Mouse (Mus musculus): ENCODE measurements around the gene Sh3rf1. TPM values are rescaled to one million over a fixed set of nuclear protein-coding genes. Genes with fewer than 3 reads are reported as not detected.

Gene Sh3rf1
- polyA plus RNA-seq, 2 experiments = 8.8 to 12.8 TPM

- TF ChIP-seq POLR2A (IDR thresholded peaks at IDR 0.05; ENCODE audit: borderline replicate concordance, extremely low read depth, insufficient read depth, insufficient read length) = no peak
- DNase-seq (ENCODE audit: low spot score) = no peak
- Histone ChIP-seq H3K27ac (replicated peaks; ENCODE audit: low read depth, low read length) (no peak overlapping the region), H3K27me3 (ENCODE audit: control insufficient read depth, insufficient read depth, low read length) (no peaks in the 10 kb centered on the region), H3K4me2 (replicated peaks; ENCODE audit: low read depth, low read length, severe bottlenecking) (no peak overlapping the region), H3K36me3 (ENCODE audit: control insufficient read depth, insufficient read depth, low read length) (no peaks in the 10 kb centered on the region), H3K4me3 (replicated peaks; ENCODE audit: low read length) (no peak overlapping the region), H3K9ac (ENCODE audit: low read depth, low read length, severe bottlenecking) (no peak overlapping the region), H3K4me1 (ENCODE audit: control insufficient read depth, insufficient read depth, low read length) (peaks cover 39% of the 10 kb centered on the region), H3K9me3 (ENCODE audit: control insufficient read depth, low read length) (no peaks in the 10 kb centered on the region)
- 49% methylated on average over 10 of the region's 10 CpGs for WGBS
- no peak for ATAC-seq (ENCODE audit: low FRiP score, low read depth)
Observed at GRCm38 (mm10) chr8:61282303-61283168, 58.9 kb downstream of the Sh3rf1 start.

GRCm38 (mm10) chr8:61283169-61284081, 59.8 kb downstream of the Sh3rf1 start:
- no peak for TF ChIP-seq POLR2A (IDR thresholded peaks at IDR 0.05; ENCODE audit: borderline replicate concordance, extremely low read depth, insufficient read depth, insufficient read length)
- H3K9ac ChIP-seq (ENCODE audit: low read depth, low read length, severe bottlenecking) = no peak overlapping the region
- peak overlapping the region; percentile 2; the same call in 1 of the 2 replicates for H3K27ac ChIP-seq (replicated peaks; ENCODE audit: low read depth, low read length)
- H3K4me2 ChIP-seq (replicated peaks; ENCODE audit: low read depth, low read length, severe bottlenecking) = no peak overlapping the region
- 10% methylated on average over 12 of the region's 12 CpGs for WGBS
- H3K4me1 ChIP-seq (ENCODE audit: control insufficient read depth, insufficient read depth, low read length) = peaks cover 43% of the 10 kb centered on the region
- ATAC-seq (ENCODE audit: low FRiP score, low read depth) = no peak
- no peaks in the 10 kb centered on the region for H3K27me3 ChIP-seq (ENCODE audit: control insufficient read depth, insufficient read depth, low read length)
- DNase-seq (ENCODE audit: low spot score) = peak; percentile 60
- no peaks in the 10 kb centered on the region for H3K36me3 ChIP-seq (ENCODE audit: control insufficient read depth, insufficient read depth, low read length)
- no peaks in the 10 kb centered on the region for H3K9me3 ChIP-seq (ENCODE audit: control insufficient read depth, low read length)
- H3K4me3 ChIP-seq (replicated peaks; ENCODE audit: low read length) = no peak overlapping the region

- Histone ChIP-seq H3K27ac (replicated peaks; ENCODE audit: low read depth, low read length) (peak overlapping the region; percentile 33; the same call in 1 of the 2 replicates), H3K4me1 (ENCODE audit: control insufficient read depth, insufficient read depth, low read length) (peaks cover 58% of the 10 kb centered on the region), H3K27me3 (ENCODE audit: control insufficient read depth, insufficient read depth, low read length) (no peaks in the 10 kb centered on the region), H3K9me3 (ENCODE audit: control insufficient read depth, low read length) (no peaks in the 10 kb centered on the region), H3K36me3 (ENCODE audit: control insufficient read depth, insufficient read depth, low read length) (no peaks in the 10 kb centered on the region), H3K4me3 (replicated peaks; ENCODE audit: low read length) (no peak overlapping the region), H3K4me2 (replicated peaks; ENCODE audit: low read depth, low read length, severe bottlenecking) (peak overlapping the region; percentile 31), H3K9ac (ENCODE audit: low read depth, low read length, severe bottlenecking) (0 out of 2 replicates have a peak overlapping the region, but pooled peaks have one; percentile 25)
- ATAC-seq (ENCODE audit: low FRiP score, low read depth) (no peak), DNase-seq (ENCODE audit: low spot score) (no peak)
- no peak for TF ChIP-seq POLR2A (IDR thresholded peaks at IDR 0.05; ENCODE audit: borderline replicate concordance, extremely low read depth, insufficient read depth, insufficient read length)
- 19% methylated on average over 7 of the region's 7 CpGs for WGBS
Observed at GRCm38 (mm10) chr8:61285896-61286295, 62.2 kb downstream of the Sh3rf1 start.

- Histone ChIP-seq H3K4me1 (ENCODE audit: control insufficient read depth, insufficient read depth, low read length) (peaks cover 58% of the 10 kb centered on the region), H3K4me3 (replicated peaks; ENCODE audit: low read length) (no peak overlapping the region), H3K9me3 (ENCODE audit: control insufficient read depth, low read length) (no peaks in the 10 kb centered on the region), H3K27ac (replicated peaks; ENCODE audit: low read depth, low read length) (peak overlapping the region; percentile 33; the same call in 1 of the 2 replicates), H3K27me3 (ENCODE audit: control insufficient read depth, insufficient read depth, low read length) (no peaks in the 10 kb centered on the region), H3K36me3 (ENCODE audit: control insufficient read depth, insufficient read depth, low read length) (no peaks in the 10 kb centered on the region), H3K4me2 (replicated peaks; ENCODE audit: low read depth, low read length, severe bottlenecking) (peak overlapping the region; percentile 31), H3K9ac (ENCODE audit: low read depth, low read length, severe bottlenecking) (0 out of 2 replicates have a peak overlapping the region, but pooled peaks have one; percentile 25)
- DNase-seq (ENCODE audit: low spot score) (no peak), ATAC-seq (ENCODE audit: low FRiP score, low read depth) (0 out of 2 replicates have a peak, but pooled peaks have one; percentile 27)
- TF ChIP-seq POLR2A (IDR thresholded peaks at IDR 0.05; ENCODE audit: borderline replicate concordance, extremely low read depth, insufficient read depth, insufficient read length) = no peak
- 28% methylated on average over 7 of the region's 7 CpGs for WGBS
Observed at GRCm38 (mm10) chr8:61286394-61286793, 62.7 kb downstream of the Sh3rf1 start.

Data from limb, embryonic 14.5 days (tissue).